Mouse (Mus musculus): ENCODE results near the gene March6. TPM values are rescaled to one million over a fixed set of nuclear protein-coding genes. Genes with fewer than 3 reads are reported as not detected.
A peak's percentile ranks its signal among the peaks of the same experiment; 100 is the strongest.

The March6 gene
- polyA plus RNA-seq, 1 experiment from 2014 or later, result 15.4 TPM

GRCm38 (mm10) chr15:31563577-31564546 is 33.0 kb upstream of the March6 start:
- Histone ChIP-seq H3K27ac (ENCODE audit: low read depth, low read length) (peak overlapping the region; percentile 95), H3K4me3 (ENCODE audit: low read depth, low read length) (peak overlapping the region; percentile 18; the same call in 1 of the 2 replicates), H3K9me3 (ENCODE audit: control insufficient read depth) (no peaks in the 10 kb centered on the region), H3K9ac (ENCODE audit: low read depth, low read length) (0 out of 2 replicates have a peak overlapping the region, but pooled peaks have one; percentile 22), H3K27me3 (replicated peaks; ENCODE audit: control insufficient read depth, insufficient read depth, low read length) (no peaks in the 10 kb centered on the region), H3K4me2 (replicated peaks; ENCODE audit: low read depth) (peak overlapping the region; percentile 60), H3K4me1 (replicated peaks; ENCODE audit: control insufficient read depth, insufficient read depth, low read length) (no peaks in the 10 kb centered on the region; the same call in none of the 2 replicates), H3K36me3 (ENCODE audit: control insufficient read depth, insufficient read depth) (no peaks in the 10 kb centered on the region)
- ATAC-seq, result peak; percentile 80
- no peak for TF ChIP-seq CTCF (IDR thresholded peaks at IDR 0.05; ENCODE audit: low read depth)
- 38% methylated on average over 19 of the region's 19 CpGs for WGBS

- Histone ChIP-seq H3K27me3 (replicated peaks; ENCODE audit: control insufficient read depth, insufficient read depth, low read length) (no peaks in the 10 kb centered on the region), H3K4me3 (ENCODE audit: low read depth, low read length) (no peak overlapping the region), H3K9me3 (ENCODE audit: control insufficient read depth) (no peaks in the 10 kb centered on the region), H3K36me3 (ENCODE audit: control insufficient read depth, insufficient read depth) (no peaks in the 10 kb centered on the region), H3K4me1 (replicated peaks; ENCODE audit: control insufficient read depth, insufficient read depth, low read length) (no peaks in the 10 kb centered on the region; the same call in 1 of the 2 replicates), H3K4me2 (replicated peaks; ENCODE audit: low read depth) (no peak overlapping the region), H3K9ac (ENCODE audit: low read depth, low read length) (no peak overlapping the region), H3K27ac (ENCODE audit: low read depth, low read length) (peak overlapping the region; percentile 95)
- TF ChIP-seq CTCF (IDR thresholded peaks at IDR 0.05; ENCODE audit: low read depth), result no peak
- WGBS, result 55% methylated on average over 8 of the region's 8 CpGs
- no peak for ATAC-seq
Observed at GRCm38 (mm10) chr15:31562847-31563246, 32.0 kb upstream of the March6 start.

GRCm38 (mm10) chr15:31561976-31562375 is 31.1 kb upstream of the March6 start:
- Histone ChIP-seq H3K9ac (ENCODE audit: low read depth, low read length) (no peak overlapping the region), H3K4me2 (replicated peaks; ENCODE audit: low read depth) (no peak overlapping the region), H3K36me3 (ENCODE audit: control insufficient read depth, insufficient read depth) (no peaks in the 10 kb centered on the region), H3K4me1 (replicated peaks; ENCODE audit: control insufficient read depth, insufficient read depth, low read length) (no peaks in the 10 kb centered on the region; the same call in 1 of the 2 replicates), H3K9me3 (ENCODE audit: control insufficient read depth) (no peaks in the 10 kb centered on the region), H3K27ac (ENCODE audit: low read depth, low read length) (no peak overlapping the region), H3K27me3 (replicated peaks; ENCODE audit: control insufficient read depth, insufficient read depth, low read length) (no peaks in the 10 kb centered on the region), H3K4me3 (ENCODE audit: low read depth, low read length) (no peak overlapping the region)
- TF ChIP-seq CTCF (IDR thresholded peaks at IDR 0.05; ENCODE audit: low read depth), result no peak
- WGBS, result 95% methylated on average over 4 of the region's 4 CpGs
- no peak for ATAC-seq

- 84% methylated on average over 6 of the region's 6 CpGs for WGBS
Observed at GRCm38 (mm10) chr15:31561390-31561789, 30.5 kb upstream of the March6 start.

GRCm38 (mm10) chr15:31554855-31555254 is 24.0 kb upstream of the March6 start:
- ATAC-seq, result no peak
- no peak overlapping the region for H3K27ac ChIP-seq (ENCODE audit: low read depth, low read length)
- H3K36me3 ChIP-seq (ENCODE audit: control insufficient read depth, insufficient read depth), result no peaks in the 10 kb centered on the region
- H3K9ac ChIP-seq (ENCODE audit: low read depth, low read length), result no peak overlapping the region
- no peak overlapping the region for H3K4me3 ChIP-seq (ENCODE audit: low read depth, low read length)
- no peaks in the 10 kb centered on the region for H3K4me1 ChIP-seq (replicated peaks; ENCODE audit: control insufficient read depth, insufficient read depth, low read length)
- no peaks in the 10 kb centered on the region for H3K27me3 ChIP-seq (replicated peaks; ENCODE audit: control insufficient read depth, insufficient read depth, low read length)
- TF ChIP-seq CTCF (IDR thresholded peaks at IDR 0.05; ENCODE audit: low read depth), result no peak
- H3K4me2 ChIP-seq (replicated peaks; ENCODE audit: low read depth), result no peak overlapping the region
- H3K9me3 ChIP-seq (ENCODE audit: control insufficient read depth), result no peaks in the 10 kb centered on the region
- 89% methylated on average over 2 of the region's 2 CpGs for WGBS

More at GRCm38 (mm10) chr15:31561390-31561789, 30.5 kb upstream of the March6 start:
- Histone ChIP-seq H3K9ac (ENCODE audit: low read depth, low read length) (no peak overlapping the region), H3K9me3 (ENCODE audit: control insufficient read depth) (no peaks in the 10 kb centered on the region), H3K27me3 (replicated peaks; ENCODE audit: control insufficient read depth, insufficient read depth, low read length) (no peaks in the 10 kb centered on the region), H3K4me1 (replicated peaks; ENCODE audit: control insufficient read depth, insufficient read depth, low read length) (no peaks in the 10 kb centered on the region; the same call in 1 of the 2 replicates), H3K4me2 (replicated peaks; ENCODE audit: low read depth) (no peak overlapping the region), H3K27ac (ENCODE audit: low read depth, low read length) (no peak overlapping the region), H3K4me3 (ENCODE audit: low read depth, low read length) (no peak overlapping the region), H3K36me3 (ENCODE audit: control insufficient read depth, insufficient read depth) (no peaks in the 10 kb centered on the region)
- no peak for TF ChIP-seq CTCF (IDR thresholded peaks at IDR 0.05; ENCODE audit: low read depth)
- no peak for ATAC-seq

GRCm38 (mm10) chr15:31550381-31550780 is 19.5 kb upstream of the March6 start:
- H3K4me1 ChIP-seq (replicated peaks; ENCODE audit: control insufficient read depth, insufficient read depth, low read length), result no peaks in the 10 kb centered on the region
- TF ChIP-seq CTCF (IDR thresholded peaks at IDR 0.05; ENCODE audit: low read depth), result no peak
- WGBS, result 66% methylated on average over 4 of the region's 4 CpGs
- H3K9me3 ChIP-seq (ENCODE audit: control insufficient read depth), result no peaks in the 10 kb centered on the region
- no peak overlapping the region for H3K4me3 ChIP-seq (ENCODE audit: low read depth, low read length)
- H3K9ac ChIP-seq (ENCODE audit: low read depth, low read length), result no peak overlapping the region
- no peaks in the 10 kb centered on the region for H3K36me3 ChIP-seq (ENCODE audit: control insufficient read depth, insufficient read depth)
- no peak for ATAC-seq
- H3K4me2 ChIP-seq (replicated peaks; ENCODE audit: low read depth), result no peak overlapping the region
- no peak overlapping the region for H3K27ac ChIP-seq (ENCODE audit: low read depth, low read length)
- H3K27me3 ChIP-seq (replicated peaks; ENCODE audit: control insufficient read depth, insufficient read depth, low read length), result no peaks in the 10 kb centered on the region

Measured in intestine, postnatal 0 days (tissue).